Mouse (Mus musculus): ENCODE measurements around the gene Lilrb4a.

The Lilrb4a gene

DNA sequence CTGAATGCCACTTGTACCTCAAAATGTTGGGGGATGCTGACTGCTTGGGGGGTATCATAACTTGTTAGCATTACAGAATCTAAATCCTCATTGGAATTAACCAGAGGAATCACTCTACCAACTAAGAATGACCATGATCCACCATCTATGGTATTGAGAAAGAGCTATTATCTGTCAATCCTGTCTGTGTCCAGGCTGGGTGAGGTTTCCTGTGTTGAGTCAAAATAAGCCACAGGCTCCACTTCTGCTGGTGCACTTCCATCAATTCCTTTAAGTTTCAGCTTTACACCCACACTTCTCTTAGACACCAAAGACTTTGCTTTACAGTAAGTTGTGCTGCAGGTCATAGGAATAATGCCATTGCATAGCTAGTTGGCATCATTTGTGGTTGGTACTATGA is 30.7 kb downstream of the Lilrb4a start:
- no peak for TF ChIP-seq NANOG (IDR thresholded peaks at IDR 0.05; ENCODE audit: borderline replicate concordance, low read length)
- TF ChIP-seq POU5F1 (IDR thresholded peaks at IDR 0.05; ENCODE audit: borderline replicate concordance, low read length) = no peak
- no peak for TF ChIP-seq CTCF (conservative IDR thresholded peaks at IDR 0.05; ENCODE audit: low read length)
- no peaks in the 10 kb centered on the region for H3K27me3 ChIP-seq (ENCODE audit: insufficient read depth, low read length)
- no peaks in the 10 kb centered on the region for H3K9me3 ChIP-seq (ENCODE audit: low read length)
- no peaks in the 10 kb centered on the region for H3K36me3 ChIP-seq (ENCODE audit: insufficient read depth, low read length)
- no peak overlapping the region for H3K4me3 ChIP-seq (replicated peaks; ENCODE audit: low read length)
- no peaks in the 10 kb centered on the region for H3K4me1 ChIP-seq (replicated peaks; ENCODE audit: low read depth, low read length)

DNA sequence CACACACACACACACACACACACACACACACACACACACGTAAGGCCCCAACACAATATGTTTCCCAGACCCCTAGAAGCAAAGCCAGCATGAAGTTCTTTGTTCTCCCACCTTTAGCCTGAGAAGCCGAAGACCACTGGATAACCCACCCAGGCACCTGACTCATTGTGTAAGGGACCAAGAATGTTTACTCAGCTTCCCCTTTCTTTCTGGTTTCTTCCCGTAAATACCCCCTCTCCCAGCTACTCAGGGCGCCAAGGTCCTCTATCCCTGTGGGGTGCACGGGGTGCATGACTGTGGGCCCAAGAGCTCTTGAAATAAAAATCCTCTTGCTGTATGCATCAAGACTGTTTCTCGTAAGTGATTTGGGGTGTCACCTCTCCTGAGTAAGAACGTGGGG is 35.3 kb downstream of the Lilrb4a start:
- H3K9me3 ChIP-seq (ENCODE audit: low read length) = peaks cover 17% of the 10 kb centered on the region
- H3K36me3 ChIP-seq (ENCODE audit: insufficient read depth, low read length) = no peaks in the 10 kb centered on the region
- no peak for TF ChIP-seq CTCF (conservative IDR thresholded peaks at IDR 0.05; ENCODE audit: low read length)
- TF ChIP-seq POU5F1 (IDR thresholded peaks at IDR 0.05; ENCODE audit: borderline replicate concordance, low read length) = no peak
- TF ChIP-seq NANOG (IDR thresholded peaks at IDR 0.05; ENCODE audit: borderline replicate concordance, low read length) = no peak
- no peak overlapping the region for H3K4me3 ChIP-seq (replicated peaks; ENCODE audit: low read length)
- no peaks in the 10 kb centered on the region for H3K27me3 ChIP-seq (ENCODE audit: insufficient read depth, low read length)
- H3K4me1 ChIP-seq (replicated peaks; ENCODE audit: low read depth, low read length) = no peaks in the 10 kb centered on the region

DNA sequence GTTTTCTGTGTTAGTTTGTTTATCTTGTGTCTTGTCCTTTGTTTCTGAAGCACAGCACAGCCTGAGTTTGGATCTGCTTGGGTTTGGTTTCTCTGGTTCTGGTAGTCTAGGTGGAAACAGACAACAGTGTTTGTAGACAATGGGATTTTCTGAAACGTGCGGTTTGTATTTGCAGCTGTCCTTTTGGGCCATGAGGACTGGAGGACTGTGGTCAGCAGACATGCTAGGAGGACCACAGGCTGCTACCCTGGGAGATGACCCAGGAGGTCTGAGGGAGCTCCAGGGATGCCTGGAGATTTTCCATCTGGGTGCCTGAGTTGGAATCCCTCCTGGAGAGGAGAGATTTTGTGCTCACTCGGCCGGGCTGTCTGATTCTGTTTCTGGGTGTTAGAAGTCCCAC is 35.9 kb downstream of the Lilrb4a start:
- peaks cover 22% of the 10 kb centered on the region for H3K9me3 ChIP-seq (ENCODE audit: low read length)
- TF ChIP-seq CTCF (conservative IDR thresholded peaks at IDR 0.05; ENCODE audit: low read length) (no peak), NANOG (IDR thresholded peaks at IDR 0.05; ENCODE audit: borderline replicate concordance, low read length) (no peak), POU5F1 (IDR thresholded peaks at IDR 0.05; ENCODE audit: borderline replicate concordance, low read length) (no peak)
- H3K4me3 ChIP-seq (replicated peaks; ENCODE audit: low read length) = no peak overlapping the region
- H3K36me3 ChIP-seq (ENCODE audit: insufficient read depth, low read length) = no peaks in the 10 kb centered on the region
- no peaks in the 10 kb centered on the region for H3K4me1 ChIP-seq (replicated peaks; ENCODE audit: low read depth, low read length)
- H3K27me3 ChIP-seq (ENCODE audit: insufficient read depth, low read length) = no peaks in the 10 kb centered on the region

DNA sequence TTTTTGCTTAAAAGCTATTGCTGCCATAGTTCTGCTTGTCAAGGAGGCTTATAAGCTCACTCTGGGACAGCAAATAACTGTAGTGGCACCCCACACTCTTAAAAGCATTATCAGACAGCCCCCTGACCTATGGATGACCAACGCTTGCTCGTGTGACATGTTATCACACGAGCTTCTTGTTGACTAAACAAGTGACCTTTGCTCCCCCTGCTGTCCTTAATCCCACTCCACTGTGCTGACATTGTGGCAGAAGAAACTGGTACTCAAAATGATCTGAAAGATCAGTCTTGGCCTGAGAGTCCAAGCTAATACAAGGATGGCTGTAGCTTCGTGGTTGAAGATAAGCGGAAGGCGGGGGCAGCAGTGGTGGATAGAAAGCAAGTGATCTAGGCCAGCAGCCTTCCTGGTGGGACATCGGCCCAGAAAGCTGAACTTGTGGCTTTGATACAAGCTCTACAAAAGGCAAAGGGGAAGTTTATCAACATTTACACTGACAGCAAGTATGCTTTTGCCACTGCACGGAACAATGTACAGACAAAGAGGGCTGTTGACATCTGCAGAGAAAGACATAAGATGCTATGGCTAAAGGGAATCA is 38.2 kb downstream of the Lilrb4a start:
- Histone ChIP-seq H3K36me3 (ENCODE audit: insufficient read depth, low read length) (no peaks in the 10 kb centered on the region), H3K9me3 (ENCODE audit: low read length) (peaks cover 42% of the 10 kb centered on the region), H3K4me3 (replicated peaks; ENCODE audit: low read length) (no peak overlapping the region), H3K27me3 (ENCODE audit: insufficient read depth, low read length) (no peaks in the 10 kb centered on the region), H3K4me1 (replicated peaks; ENCODE audit: low read depth, low read length) (no peaks in the 10 kb centered on the region)
- no peak for TF ChIP-seq CTCF (conservative IDR thresholded peaks at IDR 0.05; ENCODE audit: low read length)
- TF ChIP-seq NANOG (IDR thresholded peaks at IDR 0.05; ENCODE audit: borderline replicate concordance, low read length) = no peak
- TF ChIP-seq POU5F1 (IDR thresholded peaks at IDR 0.05; ENCODE audit: borderline replicate concordance, low read length) = no peak

DNA sequence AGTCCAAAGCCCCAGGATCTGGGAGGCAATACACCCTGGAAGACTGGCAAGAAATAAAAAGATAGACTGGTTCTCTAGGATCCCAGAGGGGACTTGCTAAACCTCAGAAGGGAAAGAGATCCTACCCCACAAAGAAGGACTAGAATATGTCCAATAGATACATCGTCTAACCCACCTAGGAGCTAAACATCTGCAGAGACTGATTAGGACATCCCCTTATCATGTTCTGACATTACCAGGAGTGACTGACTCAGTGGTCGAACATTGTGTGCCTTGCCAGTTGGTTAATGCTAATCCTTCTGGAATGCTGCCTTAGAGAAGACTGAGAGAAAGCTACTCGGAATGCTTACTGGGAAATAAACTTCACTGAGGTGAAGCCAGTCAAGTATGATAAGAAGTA is 38.7 kb downstream of the Lilrb4a start:
- H3K9me3 ChIP-seq (ENCODE audit: low read length) = peaks cover 42% of the 10 kb centered on the region
- no peak overlapping the region for H3K4me3 ChIP-seq (replicated peaks; ENCODE audit: low read length)

DNA sequence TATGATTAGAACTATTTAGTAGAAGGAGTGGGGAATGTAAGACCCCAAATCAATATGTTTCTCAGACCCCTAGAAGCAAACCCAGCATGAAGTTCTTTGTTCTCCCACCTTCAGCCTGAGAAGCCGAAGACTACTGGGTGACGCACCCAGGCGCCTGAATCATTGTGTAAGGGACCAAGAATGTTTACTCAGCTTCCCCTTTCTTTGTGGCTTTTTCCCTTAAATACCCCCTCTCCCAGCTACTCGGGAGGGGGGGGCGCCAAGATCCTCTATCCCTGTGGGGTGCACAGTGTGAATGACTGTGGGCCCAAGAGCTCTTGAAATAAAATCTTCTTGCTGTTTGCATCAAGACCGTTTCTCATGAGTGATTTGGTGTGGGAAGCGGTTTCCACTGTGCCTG is 40.1 kb downstream of the Lilrb4a start:
- no peak overlapping the region for H3K4me3 ChIP-seq (replicated peaks; ENCODE audit: low read length)

More for the DNA sequence above, 38.7 kb downstream of the Lilrb4a start:
- TF ChIP-seq CTCF (conservative IDR thresholded peaks at IDR 0.05; ENCODE audit: low read length) (no peak), NANOG (IDR thresholded peaks at IDR 0.05; ENCODE audit: borderline replicate concordance, low read length) (no peak), POU5F1 (IDR thresholded peaks at IDR 0.05; ENCODE audit: borderline replicate concordance, low read length) (no peak)
- Histone ChIP-seq H3K27me3 (ENCODE audit: insufficient read depth, low read length) (no peaks in the 10 kb centered on the region), H3K36me3 (ENCODE audit: insufficient read depth, low read length) (no peaks in the 10 kb centered on the region), H3K4me1 (replicated peaks; ENCODE audit: low read depth, low read length) (no peaks in the 10 kb centered on the region)

More for the DNA sequence above, 40.1 kb downstream of the Lilrb4a start:
- Histone ChIP-seq H3K4me1 (replicated peaks; ENCODE audit: low read depth, low read length) (no peaks in the 10 kb centered on the region), H3K27me3 (ENCODE audit: insufficient read depth, low read length) (no peaks in the 10 kb centered on the region), H3K9me3 (ENCODE audit: low read length) (peaks cover 42% of the 10 kb centered on the region), H3K36me3 (ENCODE audit: insufficient read depth, low read length) (no peaks in the 10 kb centered on the region)
- TF ChIP-seq NANOG (IDR thresholded peaks at IDR 0.05; ENCODE audit: borderline replicate concordance, low read length) = no peak
- no peak for TF ChIP-seq CTCF (conservative IDR thresholded peaks at IDR 0.05; ENCODE audit: low read length)
